Comparison of ENCODE assay signal across 34 mouse cellular contexts in the genomic region with DNA sequence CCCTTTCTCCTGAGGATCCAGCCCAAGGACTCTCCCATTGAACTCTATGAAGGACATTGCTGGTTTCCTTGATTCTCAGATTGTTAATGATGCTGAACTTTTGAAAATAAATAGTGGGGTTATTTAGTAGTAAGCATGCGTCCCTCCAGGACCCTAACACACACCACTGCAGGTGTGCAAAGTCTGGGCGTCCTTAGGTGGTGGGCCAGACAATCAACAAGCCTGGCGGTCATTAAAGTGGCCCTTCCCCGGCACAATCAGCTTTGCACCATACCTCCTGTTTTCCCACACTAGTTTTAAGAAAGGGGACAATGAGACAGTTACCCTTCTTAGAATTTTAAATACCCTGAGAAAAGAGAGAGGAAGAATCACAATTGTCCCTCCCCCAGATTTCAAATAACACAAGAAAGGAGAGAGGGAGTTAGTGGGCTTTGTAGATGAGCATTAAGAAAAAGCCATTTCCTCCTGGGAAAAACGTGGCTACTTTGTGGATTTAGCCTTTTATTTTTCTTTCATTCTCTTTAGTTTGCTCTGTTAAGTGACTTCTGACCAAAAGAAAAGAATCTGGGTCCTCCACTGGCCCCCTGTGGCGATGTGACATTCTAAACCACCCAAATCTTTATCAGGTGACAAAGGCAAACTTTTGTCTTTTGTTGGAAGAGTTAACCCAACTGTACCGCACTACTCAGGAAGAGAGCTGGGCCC. TPM values are rescaled to one million over a fixed set of nuclear protein-coding genes. Genes with fewer than 3 reads are reported as not detected.
DNase-seq lines count a peak whose midpoint lies in the region; ATAC-seq and TF ChIP-seq lines count a peak whose summit lies in the region.
"Had no signal": no experiment of that assay in that cellular context is flagged by ENCODE, and none has a peak within 500 bp of the region (broad histone marks: within the 10 kb centered on the region; RNA-seq: fewer than 3 reads in every experiment).

No protein-coding gene starts in this region.

- H3K9ac ChIP-seq in midbrain, embryonic 14.5 days (replicated peaks; ENCODE audit: low read length) = no peak overlapping the region
- H3K9ac ChIP-seq in ES-E14 (ENCODE audit: insufficient read depth, low read depth, low read length, poor library complexity, severe bottlenecking) = no peak overlapping the region
- no peak overlapping the region for H3K9ac ChIP-seq in hindbrain, embryonic 14.5 days
- H3K9ac ChIP-seq: embryonic facial prominence, embryonic 13.5 days; forebrain, embryonic 12.5 days; hindbrain, embryonic 12.5 days; intestine, embryonic 15.5 days had no signal

- peak overlapping the region; percentile 46; the same call in 1 of the 2 replicates for H3K27ac ChIP-seq in midbrain, embryonic 10.5 days (replicated peaks)
- no peak overlapping the region for H3K27ac ChIP-seq in midbrain, embryonic 14.5 days (replicated peaks; ENCODE audit: low read depth, low read length)
- peak overlapping the region; percentile 48; the same call in 1 of the 2 replicates for H3K27ac ChIP-seq in ES-E14 (ENCODE audit: insufficient read depth, low read depth, low read length, poor library complexity, severe bottlenecking)
- H3K27ac ChIP-seq in hindbrain, embryonic 14.5 days = no peak overlapping the region
- H3K27ac ChIP-seq: embryonic facial prominence, embryonic 10.5 days; embryonic facial prominence, embryonic 13.5 days; forebrain, embryonic 12.5 days; hindbrain, embryonic 12.5 days; intestine, embryonic 15.5 days had no signal

- no peak overlapping the region for H3K4me2 ChIP-seq in midbrain, embryonic 14.5 days (ENCODE audit: low read length)
- no peak overlapping the region for H3K4me2 ChIP-seq in hindbrain, embryonic 14.5 days (replicated peaks)
- H3K4me2 ChIP-seq: embryonic facial prominence, embryonic 13.5 days; forebrain, embryonic 12.5 days; heart, embryonic 11.5 days; hindbrain, embryonic 12.5 days; intestine, embryonic 15.5 days had no signal

- no peaks in the 10 kb centered on the region for H3K36me3 ChIP-seq in midbrain, embryonic 10.5 days
- no peaks in the 10 kb centered on the region for H3K36me3 ChIP-seq in midbrain, embryonic 14.5 days (ENCODE audit: control insufficient read depth, insufficient read depth, low read length)
- H3K36me3 ChIP-seq in ES-E14 (ENCODE audit: control insufficient read depth, insufficient read depth, low read length, poor library complexity, severe bottlenecking) = peaks cover 5% of the 10 kb centered on the region; the same call in 1 of the 2 replicates
- no peaks in the 10 kb centered on the region for H3K36me3 ChIP-seq in hindbrain, embryonic 14.5 days (replicated peaks; ENCODE audit: control insufficient read depth, insufficient read depth)
- H3K36me3 ChIP-seq: embryonic facial prominence, embryonic 10.5 days; embryonic facial prominence, embryonic 13.5 days; forebrain, embryonic 12.5 days; hindbrain, embryonic 12.5 days; intestine, embryonic 15.5 days had no signal

- WGBS in midbrain, embryonic 10.5 days = 6% methylated on average over 7 of the region's 7 CpGs
- 7% methylated on average over 7 of the region's 7 CpGs for WGBS in midbrain, embryonic 14.5 days
- WGBS in hindbrain, embryonic 14.5 days = 14% methylated on average over 7 of the region's 7 CpGs

- no peak for ATAC-seq in midbrain, embryonic 14.5 days (ENCODE audit: low FRiP score, low TSS enrichment)
- ATAC-seq in hindbrain, embryonic 14.5 days (ENCODE audit: low FRiP score) = no peak
- ATAC-seq: forebrain, embryonic 16.5 days; hindbrain, embryonic 16.5 days; intestine, embryonic 15.5 days had no signal

- H3K4me3 ChIP-seq in midbrain, embryonic 10.5 days = no peak overlapping the region
- no peak overlapping the region for H3K4me3 ChIP-seq in midbrain, embryonic 14.5 days (replicated peaks; ENCODE audit: low read depth, low read length)
- H3K4me3 ChIP-seq in ES-E14 (ENCODE audit: insufficient read depth in 1 of 2, low read depth in 1 of 2, low read length in 2 of 2, poor library complexity in 1 of 2, severe bottlenecking in 1 of 2) = no peak overlapping the region
- no peak overlapping the region for H3K4me3 ChIP-seq in hindbrain, embryonic 14.5 days (replicated peaks; ENCODE audit: low read length)
- H3K4me3 ChIP-seq: embryonic facial prominence, embryonic 10.5 days; embryonic facial prominence, embryonic 13.5 days; erythroblast, embryonic 14.5 days; forebrain, embryonic 12.5 days; hindbrain, embryonic 12.5 days; intestine, embryonic 15.5 days had no signal

- peaks cover 63% of the 10 kb centered on the region for H3K27me3 ChIP-seq in midbrain, embryonic 10.5 days (ENCODE audit: low read depth, poor library complexity, severe bottlenecking)
- peaks cover 7% of the 10 kb centered on the region for H3K27me3 ChIP-seq in midbrain, embryonic 14.5 days (ENCODE audit: control insufficient read depth, insufficient read depth, low read length)
- H3K27me3 ChIP-seq in hindbrain, embryonic 14.5 days (ENCODE audit: control insufficient read depth, insufficient read depth, low read length) = peaks cover 25% of the 10 kb centered on the region

- in situ Hi-C loops in ES-E14 (cut with MboI; ENCODE audit: low sequenced_read_pairs in 2 of 2, unreplicated experiment in 2 of 2) = no loop called here

- H3K9me3 ChIP-seq in midbrain, embryonic 10.5 days (replicated peaks) = no peaks in the 10 kb centered on the region
- no peaks in the 10 kb centered on the region for H3K9me3 ChIP-seq in midbrain, embryonic 14.5 days (ENCODE audit: control insufficient read depth, low read length)
- no peaks in the 10 kb centered on the region for H3K9me3 ChIP-seq in ES-E14 (ENCODE audit: control insufficient read depth, insufficient read depth, low read depth, low read length)
- no peaks in the 10 kb centered on the region for H3K9me3 ChIP-seq in hindbrain, embryonic 14.5 days (ENCODE audit: control insufficient read depth, low read length)
- H3K9me3 ChIP-seq: embryonic facial prominence, embryonic 10.5 days; embryonic facial prominence, embryonic 13.5 days; forebrain, embryonic 12.5 days; hindbrain, embryonic 12.5 days; intestine, embryonic 15.5 days had no signal

- DNase-seq in midbrain, embryonic 10.5 days (ENCODE audit: low spot score) = no peak
- no peak for DNase-seq in midbrain, embryonic 14.5 days
- peak; percentile 91 for DNase-seq in ES-E14 (ENCODE audit: low read depth, low spot score)
- peak; percentile 96 for DNase-seq in ZHBTc4 (ENCODE audit: low read depth, low spot score)
- no peak for DNase-seq in hindbrain, embryonic 14.5 days (ENCODE audit: low spot score)
- DNase-seq in cerebellum, postnatal 10 days = no peak
- DNase-seq: adrenal gland, adult 2 months; adrenal gland, postnatal 14 days; B cell, adult 2 months; cerebellum, adult 11 months; cerebellum, adult 2 months; cerebellum, adult 9-11 months; cerebellum, postnatal 36 days; embryo, embryonic 11 days; gastrocnemius, postnatal 10 days; gastrocnemius, postnatal 36 days; kidney, adult 11 months had no signal

- H3K4me1 ChIP-seq in midbrain, embryonic 10.5 days = peaks cover 51% of the 10 kb centered on the region
- H3K4me1 ChIP-seq in midbrain, embryonic 14.5 days (ENCODE audit: control insufficient read depth, insufficient read depth, low read length) = 0 out of 2 replicates have a peak, but pooled peaks cover 3% of the 10 kb centered on the region
- H3K4me1 ChIP-seq in ES-E14 (ENCODE audit: control insufficient read depth in 2 of 2, insufficient read depth in 2 of 2, low read length in 2 of 2, poor library complexity in 1 of 2) = peaks cover 6 to 37% of the 10 kb centered on the region in 2 experiments; a peak in 3 of 4 replicates
- no peaks in the 10 kb centered on the region for H3K4me1 ChIP-seq in hindbrain, embryonic 14.5 days (replicated peaks; ENCODE audit: control insufficient read depth, insufficient read depth, low read length)

TF ChIP-seq in ES-E14, 5 proteins besides CTCF, POLR2A, EP300 and RAD21:
- no peak for TF ChIP-seq HCFC1 (IDR thresholded peaks at IDR 0.05; ENCODE audit: borderline replicate concordance, insufficient read depth, low read length)
- TF ChIP-seq MAFK (IDR thresholded peaks at IDR 0.05; ENCODE audit: insufficient read depth, low read depth, low read length) = no peak
- no peak for TF ChIP-seq CHD2 (IDR thresholded peaks at IDR 0.05; ENCODE audit: low read depth, low read length)
- no peak for TF ChIP-seq ZNF384 (IDR thresholded peaks at IDR 0.05; ENCODE audit: low read depth, low read length)
- TF ChIP-seq ZC3H11A (IDR thresholded peaks at IDR 0.05; ENCODE audit: borderline replicate concordance, low read depth, low read length) = no peak

RNA-seq across cellular contexts. Expression of a gene that starts 2.9 kb away (rescaled TPM):
- polyA plus RNA-seq in midbrain, embryonic 10.5 days (2016; fragmentation: Nextera tagmentation; extraction: Ambion mirVana) = 37.6 and 43.5 TPM in 2 replicates
- polyA plus RNA-seq in midbrain, embryonic 14.5 days (2014; fragmentation: Nextera tagmentation; extraction: Ambion mirVana) = 0.55 and 1.1 TPM in 2 replicates
- total RNA-seq in ES-E14 (2012; rRNA removed) = 495 and 1,395 TPM in 2 replicates
- polyA plus RNA-seq in hindbrain, embryonic 14.5 days (2014; fragmentation: Nextera tagmentation; extraction: Ambion mirVana) = 2.1 and 2.3 TPM in 2 replicates
- total RNA-seq: adrenal gland, adult 2 months; adrenal gland, postnatal 14 days; CH12.LX; gastrocnemius, adult 18-20 months; gastrocnemius, postnatal 10 days; gastrocnemius, postnatal 36 days; granulocyte monocyte progenitor cell, adult 5-6 weeks; heart, adult 8-10 months; heart, postnatal 25 days; hematopoietic stem cell, adult 5-6 weeks; MEL had no signal
- polyA plus RNA-seq: adrenal gland, adult 2 months; embryonic facial prominence, embryonic 13.5 days; erythroblast, embryonic 14.5 days; heart, postnatal 0 days had no signal

RNA-seq across cellular contexts. Expression of a gene that starts 32.6 kb away (rescaled TPM):
- polyA plus RNA-seq in midbrain, embryonic 10.5 days (2016; fragmentation: Nextera tagmentation; extraction: Ambion mirVana) = 26.5 and 33.1 TPM in 2 replicates
- polyA plus RNA-seq in midbrain, embryonic 14.5 days (2014; fragmentation: Nextera tagmentation; extraction: Ambion mirVana) = 18.4 and 28.5 TPM in 2 replicates
- 14.7 and 17.9 TPM in 2 replicates for total RNA-seq in ES-E14 (2012; rRNA removed)
- 22.4 and 26.8 TPM in 2 replicates for polyA plus RNA-seq in hindbrain, embryonic 14.5 days (2014; fragmentation: Nextera tagmentation; extraction: Ambion mirVana)

Comparison
In these comparisons a context has a peak if more than half of its experiments do, and no peak if none do; other contexts are left out.
1. H3K27ac ChIP-seq: peak in midbrain, embryonic 10.5 days (single experiment) and ES-E14 (single experiment); none in midbrain, embryonic 14.5 days (single experiment) and hindbrain, embryonic 14.5 days (single experiment).
2. RNA of a gene that starts 2.9 kb away (polyA plus RNA-seq): 37.6 to 43.5 TPM in midbrain, embryonic 10.5 days; 2.1 to 2.3 TPM in hindbrain, embryonic 14.5 days and 0.55 to 1.1 TPM in midbrain, embryonic 14.5 days; every median in the first group is over 10 times any median in the second.
3. DNase-seq: peak in ES-E14 (single experiment) and ZHBTc4 (single experiment); none in midbrain, embryonic 10.5 days (single experiment), midbrain, embryonic 14.5 days (single experiment), hindbrain, embryonic 14.5 days (single experiment) and cerebellum, postnatal 10 days (0 of 2).